Mouse (Mus musculus) MEL (cell line): ENCODE data around the gene Cfap161.

Experiments
- CTCF ChIP-seq, 3 experiments: IDR thresholded peaks in 2 of 3; conservative IDR thresholded peaks in 1 of 3; 2 replicates each; pipeline ENCODE4 v1.5.1; 2011 to 2012; ENCODE audit warnings: low read length in 3 of 3, low read depth in 2 of 3, mild to moderate bottlenecking in 2 of 3, improper control_type of control experiment in 1 of 3, inconsistent platforms in 1 of 3, mixed read lengths in 1 of 3, moderate library complexity in 1 of 3; ENCODE audit not compliant: control insufficient read depth in 1 of 3, insufficient read depth in 1 of 3, poor library complexity in 1 of 3, severe bottlenecking in 1 of 3
- NELFE ChIP-seq: IDR thresholded peaks from 2 replicates; pipeline ENCODE4 v1.6.1; 2011; ENCODE audit warnings: low read depth, low read length, improper control_type of control experiment
- POLR2A ChIP-seq, 2 experiments: IDR thresholded peaks; 2 replicates each; pipeline ENCODE4 v1.6.1; 2011 to 2012; ENCODE audit warnings: low read length in 2 of 2, mild to moderate bottlenecking in 2 of 2, control low read depth in 1 of 2, improper control_type of control experiment in 1 of 2, low read depth in 1 of 2, moderate library complexity in 1 of 2; ENCODE audit not compliant: control insufficient read depth in 1 of 2, insufficient read depth in 1 of 2, poor library complexity in 1 of 2
- SMC3 ChIP-seq: IDR thresholded peaks from 2 replicates; pipeline ENCODE4 v1.6.1; 2011; ENCODE audit warnings: low read depth, low read length, improper control_type of control experiment
- USF1 ChIP-seq: IDR thresholded peaks from 2 replicates; pipeline ENCODE4 v1.6.1; 2014; ENCODE audit warnings: low read depth, mild to moderate bottlenecking, inconsistent platforms, low read length, improper control_type of control experiment, moderate library complexity
- ZNF384 ChIP-seq: IDR thresholded peaks from 2 replicates; pipeline ENCODE4 v1.6.1; 2012; ENCODE audit warnings: low read depth, mild to moderate bottlenecking, inconsistent platforms, low read length, improper control_type of control experiment

DNA sequence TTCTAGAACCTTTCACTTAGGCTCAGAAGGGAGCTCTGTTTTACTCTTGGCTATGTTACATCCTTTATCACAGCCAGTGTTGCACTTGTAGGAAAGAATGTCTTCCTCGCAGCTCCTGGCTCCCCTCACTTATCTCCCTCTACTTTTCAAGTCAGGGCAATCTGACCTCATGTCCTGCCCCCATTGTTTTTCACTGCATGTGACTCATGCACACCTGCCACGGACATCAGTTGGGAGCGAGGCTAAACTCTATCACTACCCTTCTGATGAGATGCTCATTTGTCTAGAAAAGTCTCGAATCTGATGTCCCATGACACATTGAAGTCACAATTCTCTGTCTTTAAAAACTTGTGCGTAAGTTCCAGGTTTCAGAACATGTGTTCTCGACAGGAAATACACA lies 12.3 kb upstream of the Cfap161 start:
- TF ChIP-seq CTCF (IDR thresholded peaks at IDR 0.05 in 2 of 3, conservative IDR thresholded peaks at IDR 0.05 in 1 of 3; ENCODE audit: control insufficient read depth in 1 of 3, insufficient read depth in 1 of 3, low read depth in 2 of 3, low read length in 3 of 3, poor library complexity in 1 of 3, severe bottlenecking in 1 of 3), result no peak
- TF ChIP-seq SMC3, result no peak
- TF ChIP-seq POLR2A (IDR thresholded peaks at IDR 0.05; ENCODE audit: control insufficient read depth in 1 of 2, insufficient read depth in 1 of 2, low read depth in 1 of 2, low read length in 2 of 2, poor library complexity in 1 of 2), result no peak
- no peak for TF ChIP-seq NELFE
- TF ChIP-seq ZNF384, result no peak
- no peak for TF ChIP-seq USF1
